Mouse (Mus musculus) liver, embryonic 15.5 days (tissue): ENCODE results near the gene Ermp1. TPM values are rescaled to one million over a fixed set of nuclear protein-coding genes. Genes with fewer than 3 reads are reported as not detected.

Experiments
- ATAC-seq: fragments of 200-750 bp; cut with Nextera tagmentation; 2 replicates; pipeline ENCODE4 v1.8.0; 2017; ENCODE audit warnings: moderate number of reproducible peaks, mild to moderate bottlenecking, moderate library complexity; ENCODE audit not compliant: insufficient read depth
- H3K27ac ChIP-seq: fragments of 300-500 bp; sonication (generic); replicated peaks from 2 replicates; pipeline ENCODE4 v1.5.1; 2015; ENCODE audit warnings: mild to moderate bottlenecking, inconsistent platforms
- H3K27me3 ChIP-seq: fragments of 300-500 bp; sonication (generic); 2 replicates; pipeline ENCODE4 v1.6.1; 2015; ENCODE audit warnings: mild to moderate bottlenecking, inconsistent platforms
- H3K36me3 ChIP-seq: fragments of 300-500 bp; sonication (generic); replicated peaks from 2 replicates; pipeline ENCODE4 v1.6.1; 2015; ENCODE audit warnings: moderate library complexity, mild to moderate bottlenecking, inconsistent platforms
- H3K4me1 ChIP-seq: fragments of 300-500 bp; sonication (generic); replicated peaks from 2 replicates; pipeline ENCODE4 v1.6.1; 2015; ENCODE audit warnings: inconsistent platforms
- H3K4me2 ChIP-seq: fragments of 300-500 bp; sonication (generic); 2 replicates; pipeline ENCODE4 v1.6.1; 2015; ENCODE audit warnings: moderate library complexity, mild to moderate bottlenecking, inconsistent platforms
- H3K4me3 ChIP-seq: fragments of 300-500 bp; sonication (generic); replicated peaks from 2 replicates; pipeline ENCODE4 v1.5.1; 2015; ENCODE audit warnings: mild to moderate bottlenecking, inconsistent platforms
- H3K9ac ChIP-seq: fragments of 300-500 bp; sonication (generic); 2 replicates; pipeline ENCODE4 v1.6.1; 2015; ENCODE audit warnings: moderate library complexity, mild to moderate bottlenecking, inconsistent platforms
- H3K9me3 ChIP-seq: fragments of 300-500 bp; sonication (generic); replicated peaks from 2 replicates; pipeline ENCODE4 v1.6.1; 2016; ENCODE audit warnings: inconsistent platforms
- WGBS: fragments of 180-500 bp; shearing (Covaris S2); methylation state at CpG from one replicate; pipeline ENCODE4 v1.1.7; 2015; ENCODE audit warnings: mixed read lengths; ENCODE audit not compliant: insufficient replicate concordance; 5-methylcytosine and 5-hydroxymethylcytosine counted together
- polyA plus RNA-seq: library from polyadenylated mRNA; unstranded; fragments of >200 nt; fragmentation: Nextera tagmentation; extraction: Ambion mirVana; gene quantifications from 2 replicates; pipeline ENCODE4 v1.2.1, GENCODE M21; 2015

Gene Ermp1
- polyA plus RNA-seq, 1 experiment from 2014 or later = 10.6 TPM

GRCm38 (mm10) chr19:29644747-29645146 lies 3.5 kb downstream of the Ermp1 start:
- WGBS = 87% methylated on average over 6 of the region's 6 CpGs
- Histone ChIP-seq H3K9me3 (no peaks in the 10 kb centered on the region), H3K9ac (no peak overlapping the region), H3K27me3 (no peaks in the 10 kb centered on the region), H3K4me2 (no peak overlapping the region), H3K27ac (no peak overlapping the region), H3K36me3 (peaks cover 45% of the 10 kb centered on the region), H3K4me1 (peaks cover 41% of the 10 kb centered on the region), H3K4me3 (no peak overlapping the region)
- ATAC-seq = no peak

GRCm38 (mm10) chr19:29643194-29643922 lies 4.9 kb downstream of the Ermp1 start:
- H3K4me3 ChIP-seq = no peak overlapping the region
- peaks cover 27% of the 10 kb centered on the region for H3K4me1 ChIP-seq
- 73% methylated on average over 11 of the region's 11 CpGs for WGBS
- no peaks in the 10 kb centered on the region for H3K27me3 ChIP-seq
- no peak overlapping the region for H3K9ac ChIP-seq
- H3K36me3 ChIP-seq = peaks cover 53% of the 10 kb centered on the region
- no peak overlapping the region for H3K27ac ChIP-seq
- no peak overlapping the region for H3K4me2 ChIP-seq
- no peak for ATAC-seq
- no peaks in the 10 kb centered on the region for H3K9me3 ChIP-seq

- Histone ChIP-seq H3K27me3 (no peaks in the 10 kb centered on the region), H3K4me3 (no peak overlapping the region), H3K4me2 (no peak overlapping the region), H3K36me3 (peaks cover 58% of the 10 kb centered on the region), H3K27ac (no peak overlapping the region), H3K9ac (no peak overlapping the region), H3K4me1 (peaks cover 26% of the 10 kb centered on the region), H3K9me3 (no peaks in the 10 kb centered on the region)
- WGBS = 75% methylated on average over 6 of the region's 6 CpGs
- no peak for ATAC-seq
Measured at GRCm38 (mm10) chr19:29642211-29642610, 6.0 kb downstream of the Ermp1 start.

DNA sequence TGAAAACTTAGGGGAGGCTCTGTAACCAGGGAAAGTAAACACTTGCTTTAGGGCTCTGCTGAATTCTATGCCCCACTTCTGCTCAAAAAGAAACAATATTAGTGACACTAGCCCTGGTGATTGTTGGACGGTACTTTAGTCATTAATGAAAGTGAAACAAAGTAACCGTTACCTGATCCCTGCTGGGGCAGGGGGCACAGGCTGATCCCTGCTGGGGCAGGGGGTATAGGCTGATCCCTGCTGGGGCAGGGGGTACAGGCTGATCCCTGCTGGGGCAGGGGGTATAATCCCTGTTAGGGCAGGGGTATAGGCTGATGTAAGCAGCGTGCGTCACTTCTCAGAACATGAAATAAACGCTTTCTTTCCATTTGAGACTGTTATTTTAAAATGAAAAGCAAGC lies 6.7 kb downstream of the Ermp1 start:
- H3K4me2 ChIP-seq = no peak overlapping the region
- ATAC-seq = no peak
- H3K27ac ChIP-seq = no peak overlapping the region

DNA sequence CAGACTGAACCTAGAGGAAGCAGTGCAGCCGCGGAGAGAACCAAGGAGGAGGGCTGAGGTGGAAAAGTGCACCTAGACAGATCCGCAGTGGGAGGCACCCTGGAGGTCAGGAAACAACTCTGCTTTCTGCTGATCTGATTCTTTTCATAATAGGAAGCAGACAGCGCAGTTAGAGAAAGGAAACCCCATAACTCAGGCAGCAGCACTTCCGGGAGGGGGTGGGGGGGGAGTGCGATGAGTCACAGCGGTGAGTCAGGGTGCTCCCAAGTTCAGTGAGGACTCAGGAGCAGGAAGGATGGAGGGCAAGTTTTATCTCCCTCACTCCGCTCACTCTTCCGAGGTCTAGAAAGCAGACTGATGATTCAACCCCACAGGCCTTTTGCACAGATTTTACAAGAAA lies 7.2 kb downstream of the Ermp1 start:
- Histone ChIP-seq H3K36me3 (peaks cover 66% of the 10 kb centered on the region), H3K4me2 (0 out of 2 replicates have a peak overlapping the region, but pooled peaks have one; percentile 5), H3K9ac (no peak overlapping the region), H3K27me3 (no peaks in the 10 kb centered on the region), H3K4me3 (no peak overlapping the region), H3K27ac (no peak overlapping the region), H3K4me1 (peaks cover 16% of the 10 kb centered on the region), H3K9me3 (no peaks in the 10 kb centered on the region)
- peak; percentile 51 for ATAC-seq
- 25% methylated on average over 9 of the region's 9 CpGs for WGBS

More for the DNA sequence above, 6.7 kb downstream of the Ermp1 start:
- Histone ChIP-seq H3K4me3 (no peak overlapping the region), H3K4me1 (peaks cover 20% of the 10 kb centered on the region), H3K9ac (no peak overlapping the region), H3K9me3 (no peaks in the 10 kb centered on the region), H3K36me3 (peaks cover 65% of the 10 kb centered on the region), H3K27me3 (no peaks in the 10 kb centered on the region)
- 80% methylated on average over 5 of the region's 5 CpGs for WGBS

DNA sequence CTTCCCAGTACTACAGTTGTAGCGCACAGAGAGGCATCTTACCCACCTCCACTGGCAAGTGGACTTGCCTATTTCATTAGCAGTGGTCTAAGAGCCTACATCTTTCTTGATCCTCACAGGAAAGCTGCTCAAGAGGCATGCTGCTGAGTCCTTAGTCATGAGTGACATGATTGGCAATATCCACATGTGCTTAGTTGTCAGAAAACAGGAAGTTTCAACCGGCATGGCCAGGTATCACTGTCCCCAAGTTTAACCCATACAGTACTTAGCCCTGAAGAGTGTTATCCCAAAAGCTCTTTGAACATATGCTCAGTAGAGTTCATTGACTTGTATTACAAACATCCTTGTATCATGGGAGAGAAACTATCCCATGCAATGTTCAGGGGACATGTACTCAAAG lies 36.1 kb downstream of the Ermp1 start:
- Histone ChIP-seq H3K36me3 (peaks cover 72% of the 10 kb centered on the region), H3K9ac (no peak overlapping the region), H3K27me3 (no peaks in the 10 kb centered on the region), H3K27ac (peak overlapping the region; percentile 77), H3K4me1 (peaks cover 32% of the 10 kb centered on the region), H3K4me2 (no peak overlapping the region), H3K4me3 (no peak overlapping the region), H3K9me3 (no peaks in the 10 kb centered on the region)
- 56% methylated on average over 2 of the region's 2 CpGs for WGBS
- ATAC-seq = no peak

DNA sequence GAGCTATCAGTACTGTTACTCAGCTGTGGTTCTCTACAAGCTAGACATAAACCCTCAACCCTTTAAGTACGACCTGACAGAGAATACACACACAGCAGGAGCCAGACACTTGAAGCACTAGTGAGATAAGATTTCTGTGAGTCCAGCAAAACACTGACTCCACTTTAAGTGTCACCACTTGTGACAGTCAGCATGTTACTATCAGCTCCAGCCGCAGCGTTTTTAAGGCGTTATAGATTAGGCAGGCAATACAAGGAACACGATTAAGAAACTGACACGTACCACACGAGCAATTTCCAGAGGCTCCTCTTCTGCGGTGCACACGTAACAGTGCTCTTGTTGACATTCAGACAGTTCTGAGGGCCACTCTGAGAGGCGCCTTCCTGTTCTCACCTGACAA lies 37.3 kb downstream of the Ermp1 start:
- Histone ChIP-seq H3K27me3 (no peaks in the 10 kb centered on the region), H3K27ac (peak overlapping the region; percentile 77), H3K9ac (no peak overlapping the region), H3K4me1 (peaks cover 32% of the 10 kb centered on the region), H3K4me3 (no peak overlapping the region), H3K4me2 (no peak overlapping the region), H3K36me3 (peaks cover 62% of the 10 kb centered on the region), H3K9me3 (no peaks in the 10 kb centered on the region)
- WGBS = 45% methylated on average over 10 of the region's 10 CpGs
- ATAC-seq = peak; percentile 93

- Histone ChIP-seq H3K4me3 (no peak overlapping the region), H3K27ac (no peak overlapping the region), H3K9me3 (no peaks in the 10 kb centered on the region), H3K36me3 (peaks cover 49% of the 10 kb centered on the region), H3K27me3 (no peaks in the 10 kb centered on the region), H3K4me2 (no peak overlapping the region), H3K9ac (no peak overlapping the region), H3K4me1 (peaks cover 32% of the 10 kb centered on the region)
- no peak for ATAC-seq
- 66% methylated on average over 4 of the region's 4 CpGs for WGBS
Measured at GRCm38 (mm10) chr19:29608212-29608611, 40.0 kb downstream of the Ermp1 start.

- H3K27me3 ChIP-seq = no peaks in the 10 kb centered on the region
- no peak overlapping the region for H3K9ac ChIP-seq
- no peak for ATAC-seq
- no peak overlapping the region for H3K4me3 ChIP-seq
- no peaks in the 10 kb centered on the region for H3K9me3 ChIP-seq
- H3K4me1 ChIP-seq = peaks cover 32% of the 10 kb centered on the region
- peaks cover 49% of the 10 kb centered on the region for H3K36me3 ChIP-seq
- 69% methylated on average over 4 of the region's 4 CpGs for WGBS
- H3K27ac ChIP-seq = peak overlapping the region; percentile 38; the same call in 1 of the 2 replicates
- no peak overlapping the region for H3K4me2 ChIP-seq
Measured at GRCm38 (mm10) chr19:29607521-29607920, 40.7 kb downstream of the Ermp1 start.

DNA sequence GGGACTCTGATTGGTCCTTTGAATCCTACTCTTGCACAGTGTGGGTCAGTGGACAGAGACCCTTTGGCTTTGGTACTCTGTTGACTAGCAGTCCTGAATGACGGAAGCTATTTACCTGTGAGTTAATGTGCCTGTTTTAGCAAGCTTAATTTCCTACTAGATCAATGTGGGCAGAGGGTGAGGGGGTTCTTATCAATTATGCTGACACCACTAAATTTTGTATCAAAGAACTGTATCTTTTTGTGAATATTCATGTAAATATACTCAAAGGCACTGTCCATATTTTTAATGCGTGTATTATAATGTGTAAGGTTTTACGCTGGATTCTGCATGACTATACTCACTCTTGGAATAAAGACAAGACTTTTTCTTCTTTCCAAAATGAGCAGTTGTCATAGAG lies 43.6 kb downstream of the Ermp1 start:
- Histone ChIP-seq H3K4me3 (no peak overlapping the region), H3K9me3 (no peaks in the 10 kb centered on the region), H3K27me3 (no peaks in the 10 kb centered on the region), H3K4me1 (peaks cover 12% of the 10 kb centered on the region), H3K27ac (no peak overlapping the region), H3K36me3 (peaks cover 43% of the 10 kb centered on the region), H3K9ac (no peak overlapping the region), H3K4me2 (no peak overlapping the region)
- 85% methylated on average over 3 of the region's 3 CpGs for WGBS
- ATAC-seq = no peak

- Histone ChIP-seq H3K4me3 (no peak overlapping the region), H3K4me1 (peaks cover 7% of the 10 kb centered on the region; the same call in 1 of the 2 replicates), H3K36me3 (peaks cover 44% of the 10 kb centered on the region), H3K9ac (no peak overlapping the region), H3K9me3 (no peaks in the 10 kb centered on the region), H3K27ac (no peak overlapping the region), H3K4me2 (no peak overlapping the region), H3K27me3 (no peaks in the 10 kb centered on the region)
- 65% methylated on average over 14 of the region's 14 CpGs for WGBS
- ATAC-seq = no peak
Measured at GRCm38 (mm10) chr19:29603548-29604353, 44.5 kb downstream of the Ermp1 start.
